Mouse (Mus musculus): ENCODE measurements around the gene Imp4.

DNA sequence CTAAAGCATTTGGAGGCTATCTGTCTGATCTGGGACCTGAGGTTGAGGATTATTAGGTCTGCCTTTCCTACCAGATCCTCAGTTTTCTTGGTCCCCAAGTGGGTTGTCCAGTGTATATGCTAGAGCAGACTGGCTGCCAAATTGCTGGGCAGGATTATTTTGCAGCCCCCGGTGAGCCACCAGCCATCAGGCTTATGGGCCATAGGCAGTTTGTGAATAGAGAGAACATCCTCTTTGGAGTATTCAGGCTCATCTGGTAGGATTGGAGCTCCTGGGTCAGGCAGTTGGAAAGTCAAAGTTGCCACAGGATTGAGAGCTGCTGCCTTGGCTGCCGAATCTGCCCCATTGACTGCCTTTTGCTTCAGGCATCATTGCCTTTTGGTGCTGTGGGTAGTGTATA, 11.2 kb upstream of the Imp4 start:
- TF ChIP-seq CTCF (IDR thresholded peaks at IDR 0.05; ENCODE audit: borderline replicate concordance, control insufficient read depth, extremely low read depth, insufficient read depth, low read length, poor library complexity) (no peak), POLR2A (IDR thresholded peaks at IDR 0.05; ENCODE audit: control insufficient read depth, extremely low read depth, insufficient read depth, low read length, poor library complexity) (no peak)
